Mouse (Mus musculus): ENCODE measurements around the gene Sstr5. TPM values are rescaled to one million over a fixed set of nuclear protein-coding genes. Genes with fewer than 3 reads are reported as not detected.
A peak's percentile ranks its signal among the peaks of the same experiment; 100 is the strongest.

Gene Sstr5
- 1 to 10 TPM in 1 of 2 experiments, under 1 TPM in 1; 0.97 to 1.0 TPM for total RNA-seq (2021)
- polyA plus RNA-seq (2012; rRNA removed), result 0.36 and 0.54 TPM in 2 replicates
- long read RNA-seq, partial matches to known transcripts, result 0 of 1 reads
- long read RNA-seq, other reads (novel, unspliced or antisense), result 0 of 1 reads

GRCm38 (mm10) chr17:25497013-25497412 is at the start of gene Sstr5:
Gene Sstr5 (minus strand): TSS chr17:25497288.
- DNase-seq, result peak; percentile 51

DNA sequence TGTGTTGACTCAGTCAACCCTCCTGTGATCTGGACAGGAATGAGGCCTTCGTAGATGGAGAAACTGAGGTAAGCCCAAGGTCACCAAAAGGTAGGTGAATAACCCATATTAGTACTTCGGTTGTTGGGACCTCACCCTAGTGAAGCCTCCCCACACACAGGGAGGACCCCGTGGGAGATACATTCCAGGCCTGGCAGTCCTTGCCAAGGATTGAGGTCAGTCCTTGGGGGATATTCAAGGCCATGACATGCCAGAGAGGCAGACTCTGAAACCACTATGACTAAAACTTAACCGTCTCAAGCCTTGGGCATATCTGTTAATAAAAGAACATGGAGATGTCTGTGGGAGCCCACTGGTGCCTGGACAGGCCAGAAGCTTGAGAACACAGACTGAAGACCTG is 44.7 kb upstream of the Sstr5 start:
- DNase-seq, result peak; percentile 34

DNA sequence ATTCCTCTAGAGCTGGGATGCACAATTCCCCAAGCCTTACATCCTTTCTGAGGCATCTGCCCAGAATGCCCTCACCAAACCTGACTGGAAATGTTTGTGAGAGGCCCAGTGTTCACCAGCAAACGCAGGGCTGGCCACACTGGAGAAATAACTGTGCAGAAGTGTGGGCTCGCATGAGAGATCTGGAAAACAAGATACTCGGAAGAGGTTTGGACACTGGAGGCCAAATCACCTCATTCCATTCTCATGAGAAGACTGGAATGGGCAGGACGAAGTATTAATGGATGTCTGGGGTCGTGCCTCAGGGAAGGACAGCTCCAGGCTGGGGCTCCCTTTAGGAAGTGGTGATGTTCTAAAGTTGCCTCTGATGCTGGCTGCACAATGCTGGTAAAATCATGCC is 43.6 kb upstream of the Sstr5 start:
- no peak for DNase-seq

GRCm38 (mm10) chr17:25538945-25539875 is 42.1 kb upstream of the Sstr5 start:
- DNase-seq, result peak; percentile 72

DNA sequence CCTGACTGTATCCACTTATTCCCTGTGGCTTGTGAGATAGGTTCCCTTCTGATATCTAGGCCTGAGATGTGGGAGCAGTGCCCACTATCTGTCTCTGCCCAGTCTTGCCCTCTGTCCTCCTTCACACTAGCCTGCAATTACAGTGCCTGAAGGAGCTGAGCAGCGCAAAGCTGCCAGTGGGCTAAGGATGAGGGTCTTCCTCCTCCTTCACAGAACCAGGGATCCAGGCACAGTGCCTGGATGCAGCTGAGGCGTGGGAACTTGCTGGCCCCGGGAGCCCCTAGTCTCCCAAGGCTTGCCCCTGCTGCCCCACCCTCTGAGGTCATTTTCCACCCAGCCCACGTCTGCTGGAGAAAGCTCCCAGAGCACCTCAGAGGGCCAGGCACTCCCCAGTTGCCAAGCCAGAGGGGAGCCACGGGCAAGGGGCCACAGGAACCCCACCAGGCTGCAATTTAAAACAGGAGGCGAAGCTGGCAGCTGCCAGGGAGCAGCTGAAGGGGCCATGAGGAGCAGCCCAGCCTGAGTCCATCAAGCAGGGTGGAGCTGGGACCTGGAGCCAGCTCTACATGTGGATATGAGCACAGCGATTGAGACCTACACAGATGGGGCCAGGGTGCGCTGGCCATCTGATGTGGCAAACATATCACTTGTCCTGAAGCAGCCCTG is 33.4 kb upstream of the Sstr5 start:
- DNase-seq, result no peak

DNA sequence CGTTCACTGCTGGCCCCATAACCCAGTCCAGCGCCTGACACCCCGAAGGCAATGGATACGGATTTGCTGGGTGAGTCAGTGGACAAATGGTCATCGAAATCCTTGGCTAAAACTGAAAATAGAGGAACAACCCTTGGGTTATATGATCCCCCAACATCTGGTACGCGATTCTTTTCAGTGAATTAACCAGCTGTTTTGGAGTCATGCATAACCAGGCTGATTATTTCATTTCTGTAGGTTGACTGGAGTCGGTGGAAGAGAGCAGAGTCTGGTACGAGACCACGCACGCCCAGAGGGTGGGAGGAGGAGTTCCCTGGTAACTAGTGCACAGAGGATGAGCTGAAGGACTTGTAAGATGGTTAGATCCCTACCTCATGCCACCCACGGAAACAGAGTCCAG is 25.0 kb upstream of the Sstr5 start:
- no peak for DNase-seq

DNA sequence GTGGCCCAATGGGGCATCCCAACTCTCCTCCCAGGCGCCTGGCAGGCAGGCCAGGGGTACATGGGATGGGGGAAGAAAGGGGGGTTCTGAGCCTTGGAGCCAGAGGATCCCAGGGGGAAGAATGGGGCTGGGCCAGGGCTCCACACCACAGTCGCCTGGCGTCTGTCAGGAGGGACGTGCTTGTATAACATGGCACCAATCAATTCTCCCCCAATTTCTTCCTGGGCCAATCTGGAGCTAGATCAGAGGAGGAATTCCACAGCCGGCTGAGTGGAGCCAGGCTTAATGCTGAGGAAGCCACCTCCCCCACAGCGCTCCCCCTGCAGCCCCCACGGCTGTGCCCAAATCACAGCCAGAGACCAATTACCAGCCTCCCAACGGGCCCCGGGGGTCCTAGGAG is 23.4 kb upstream of the Sstr5 start:
- no peak for DNase-seq

GRCm38 (mm10) chr17:25519511-25519910 is 22.4 kb upstream of the Sstr5 start:
- no peak for DNase-seq

- no peak for DNase-seq
Observed at GRCm38 (mm10) chr17:25518144-25518543, 21.1 kb upstream of the Sstr5 start.

- no peak for DNase-seq
Observed at GRCm38 (mm10) chr17:25516315-25516714, 19.2 kb upstream of the Sstr5 start.

DNA sequence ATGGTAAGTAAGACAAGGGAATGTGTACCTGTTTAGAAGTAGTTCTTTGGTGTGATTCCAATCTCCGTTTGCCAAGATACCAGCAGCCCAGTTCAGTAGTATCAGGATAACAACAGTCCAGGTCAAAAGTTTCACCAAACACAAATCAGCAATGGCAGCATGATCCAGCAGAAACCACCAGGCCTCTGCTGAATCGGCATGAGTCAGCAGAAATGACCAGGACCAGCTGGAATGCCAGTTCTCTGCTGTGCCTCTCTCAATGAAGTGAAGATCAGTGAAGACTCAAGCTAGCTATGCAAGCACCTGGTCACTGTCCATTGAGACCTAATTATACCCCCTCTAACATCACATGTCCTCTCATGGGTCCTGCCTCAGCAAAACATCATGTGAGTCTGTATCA is 17.0 kb upstream of the Sstr5 start:
- DNase-seq, result no peak

DNA sequence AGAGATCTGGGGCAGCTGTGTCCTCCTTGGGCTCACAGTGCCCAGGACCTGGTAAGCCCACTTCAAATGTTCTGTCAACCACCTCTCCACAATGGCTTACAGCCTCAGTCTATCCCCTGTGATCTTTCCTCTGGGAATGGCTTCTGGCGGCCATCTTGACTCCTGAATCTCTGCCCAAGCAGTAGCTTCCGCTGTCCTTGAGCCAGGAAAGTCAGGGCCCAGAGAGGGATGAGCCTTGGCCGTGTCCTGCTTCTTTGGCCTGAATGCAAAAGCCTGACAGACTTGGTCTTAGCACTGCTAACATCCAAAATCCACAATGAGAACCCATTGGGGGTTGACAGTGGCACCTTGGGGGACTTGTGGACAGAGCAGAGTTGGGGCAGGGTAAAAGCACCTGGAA is 14.8 kb upstream of the Sstr5 start:
- DNase-seq, result no peak

- DNase-seq, result no peak
Observed at GRCm38 (mm10) chr17:25510074-25510830, 13.2 kb upstream of the Sstr5 start.

DNA sequence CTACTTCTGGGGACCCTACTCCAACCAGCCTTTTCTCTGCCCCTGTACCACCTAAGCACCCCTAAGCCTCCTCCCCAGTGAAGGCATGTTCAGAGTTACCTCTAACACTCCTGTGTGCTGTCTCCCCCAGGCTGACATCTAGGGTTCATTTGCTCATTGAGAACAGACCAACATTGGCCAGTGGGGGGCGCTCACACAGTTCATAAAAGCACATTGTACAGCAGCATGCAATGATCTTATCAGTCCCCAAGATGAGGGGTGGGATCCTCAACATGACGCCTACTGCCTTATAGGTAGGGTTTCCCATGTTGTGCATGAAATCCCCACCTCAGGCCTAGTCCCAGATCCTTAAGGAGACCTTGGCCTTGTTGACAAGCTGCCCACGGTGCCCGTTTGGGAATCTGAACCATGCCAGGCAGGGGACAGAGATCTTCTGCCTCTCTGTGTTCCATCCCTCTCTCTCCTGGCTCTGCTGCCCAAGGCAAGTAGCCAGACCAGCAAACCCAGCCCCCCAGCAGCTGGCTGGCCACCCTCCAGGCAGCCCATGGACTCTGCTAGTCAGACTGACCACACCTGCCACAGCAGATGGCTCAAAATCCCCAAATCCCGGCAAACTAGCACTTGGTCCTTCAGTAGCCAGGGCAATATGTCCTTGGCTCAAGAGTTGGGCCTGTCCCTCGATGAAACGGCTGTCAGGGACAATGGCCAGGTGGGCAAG is 11.9 kb upstream of the Sstr5 start:
- no peak for DNase-seq

DNA sequence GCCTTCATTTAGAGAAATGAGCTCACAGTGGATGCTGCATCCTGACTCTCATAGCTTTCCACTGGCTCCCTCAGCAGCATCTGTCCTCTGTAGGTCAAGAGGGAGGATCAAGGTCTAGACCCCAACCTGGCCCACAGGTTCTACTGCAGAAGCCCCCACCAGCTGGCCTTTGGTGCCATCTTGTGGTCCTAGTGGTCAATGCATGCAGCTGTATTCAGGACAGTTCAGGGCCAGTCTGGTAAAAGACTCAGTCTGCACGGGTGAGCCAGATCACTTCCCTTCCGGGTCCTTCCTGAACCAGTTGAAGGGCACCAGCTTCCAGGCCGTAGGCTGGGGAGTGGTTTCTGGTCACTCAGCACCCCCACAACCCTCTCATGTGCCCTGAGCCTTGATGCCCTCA is 10.7 kb upstream of the Sstr5 start:
- peak; percentile 77 for DNase-seq

DNA sequence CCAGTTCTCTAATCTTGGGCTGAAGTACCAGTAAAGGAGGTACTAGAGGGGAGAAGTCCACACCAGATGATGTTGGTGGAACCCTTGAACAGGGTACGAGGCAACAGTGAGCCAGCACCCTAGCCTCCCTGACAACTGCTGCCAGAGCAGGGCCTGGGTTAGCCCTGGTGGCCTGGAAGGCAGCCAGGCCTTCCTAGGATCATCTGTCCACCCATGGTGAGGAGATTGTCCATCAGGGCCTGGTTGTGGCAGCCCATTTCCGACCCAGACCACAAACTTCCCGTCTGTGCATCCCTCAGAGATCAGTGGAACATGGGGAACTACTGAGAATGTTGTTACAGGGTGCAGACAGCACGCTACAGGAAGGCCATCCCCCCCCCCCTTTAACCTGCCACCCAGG is 5.5 kb upstream of the Sstr5 start:
- no peak for DNase-seq

- no peak for DNase-seq
Observed at GRCm38 (mm10) chr17:25482092-25482491, 15.0 kb downstream of the Sstr5 start.

- DNase-seq, result no peak
Observed at GRCm38 (mm10) chr17:25480820-25481219, 16.3 kb downstream of the Sstr5 start.

- DNase-seq, result no peak
Observed at GRCm38 (mm10) chr17:25480152-25480551, 16.9 kb downstream of the Sstr5 start.

DNA sequence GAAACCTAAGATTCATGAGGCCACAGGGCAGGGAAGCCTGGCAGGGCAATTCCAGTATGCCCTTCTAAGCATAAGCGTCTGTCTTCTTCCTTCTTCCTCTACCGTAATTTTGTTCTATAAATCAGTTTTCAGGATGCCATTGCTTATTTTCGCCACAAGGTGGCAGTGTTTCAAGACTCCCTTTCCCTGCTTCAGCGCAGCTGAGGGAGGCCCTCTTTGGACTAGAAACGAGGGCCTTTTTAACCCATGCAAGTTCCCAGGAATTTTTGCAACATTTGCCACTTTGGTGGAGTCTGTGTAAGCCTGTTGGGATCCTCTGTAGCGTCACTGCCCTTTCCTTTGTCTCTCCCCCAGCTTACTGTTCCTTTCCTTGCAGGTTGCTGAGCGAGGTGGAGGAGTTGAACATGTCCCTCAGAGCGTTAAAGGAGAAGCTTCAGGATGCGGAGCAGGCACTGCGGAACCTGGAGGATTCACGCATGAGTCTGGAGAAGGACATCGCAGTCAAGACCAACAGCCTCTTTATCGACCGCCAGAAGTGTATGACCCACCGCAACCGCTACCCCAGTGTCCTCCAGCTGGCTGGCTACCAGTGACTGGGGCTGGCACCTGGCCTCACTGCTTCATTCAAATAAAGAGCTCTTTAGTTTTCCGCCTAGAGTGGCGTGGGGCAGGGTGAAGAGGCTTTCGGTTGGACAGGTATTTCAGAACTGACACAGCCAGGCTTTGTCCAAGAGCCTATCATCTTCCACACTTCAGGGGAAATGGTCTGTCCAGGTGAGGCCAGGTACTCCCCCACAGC is 20.9 kb downstream of the Sstr5 start:
- no peak for DNase-seq
